Mouse (Mus musculus): ENCODE measurements around the gene Hmbs.

DNA sequence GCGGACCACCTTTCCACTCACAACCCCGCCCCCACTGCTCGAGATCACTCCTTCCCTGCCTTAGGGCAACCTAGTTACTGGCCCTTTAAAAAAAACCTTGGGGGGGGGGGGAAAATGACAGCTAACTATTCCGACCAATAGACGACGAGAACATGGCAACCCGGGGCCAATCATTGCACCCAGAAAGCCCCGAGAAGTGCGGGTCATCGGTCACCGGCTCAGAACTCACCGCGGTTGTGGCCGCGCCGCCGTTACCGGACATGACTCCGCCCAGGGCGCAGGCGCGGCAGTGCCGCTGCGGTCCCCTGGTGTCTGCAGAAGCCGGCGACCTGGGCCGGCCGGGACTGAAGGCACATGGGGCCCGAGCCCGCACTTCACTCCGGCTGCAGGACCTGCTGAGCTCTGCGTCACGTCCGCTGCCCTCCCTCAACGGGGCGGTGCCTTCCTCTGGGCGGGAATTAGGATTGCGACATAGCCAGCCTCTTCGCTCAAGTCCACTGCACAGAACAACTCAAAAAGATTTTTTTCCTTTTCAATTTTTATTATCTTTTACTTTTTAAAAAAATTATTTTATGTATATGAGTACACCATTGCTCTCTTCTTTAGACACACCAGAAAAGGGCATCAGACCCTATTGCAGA is at the start of gene Hmbs:
- TF ChIP-seq POLR2A (IDR thresholded peaks at IDR 0.05; ENCODE audit: borderline replicate concordance, extremely low read depth, low read depth, low read length) = peak; percentile 29; the same call in 1 of the 2 replicates
- TF ChIP-seq CTCF (IDR thresholded peaks at IDR 0.05; ENCODE audit: insufficient read depth, low read length) = no peak
